Mouse (Mus musculus) ES-Bruce4 (cell line): Measurements from ENCODE around the gene Vapa.

Experiments
- EP300 ChIP-seq: IDR thresholded peaks from 2 replicates; pipeline ENCODE4 v1.6.1; 2011; ENCODE audit warnings: low read depth, low read length; ENCODE audit not compliant: insufficient read depth
- POLR2A ChIP-seq: IDR thresholded peaks from one replicate; pipeline ENCODE4 v1.8.1; 2011; ENCODE audit warnings: low read length; ENCODE audit not compliant: insufficient read depth

DNA sequence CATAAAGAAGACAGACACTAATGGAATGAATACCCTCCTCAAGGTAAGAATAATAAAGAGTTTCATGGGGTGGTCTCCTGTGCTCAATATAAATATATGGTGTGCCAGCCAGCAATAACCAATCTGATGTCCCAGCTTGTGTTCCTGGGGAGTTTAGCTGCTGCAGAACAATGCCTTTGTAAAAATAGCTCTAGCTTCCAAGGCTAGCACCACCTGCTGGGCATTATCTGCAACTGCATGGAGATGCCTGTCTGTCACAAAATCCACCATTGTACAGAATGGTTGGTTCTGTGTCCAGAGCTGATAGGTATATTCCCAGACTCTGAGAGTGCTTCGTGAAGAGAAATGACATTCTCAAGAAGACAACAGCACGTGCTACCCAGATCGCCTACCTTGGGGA lies 77.2 kb downstream of the Vapa start:
- TF ChIP-seq POLR2A, result no peak
- no peak for TF ChIP-seq EP300
